ENCODE assay signal across 9 mouse cellular contexts in the genomic region with DNA sequence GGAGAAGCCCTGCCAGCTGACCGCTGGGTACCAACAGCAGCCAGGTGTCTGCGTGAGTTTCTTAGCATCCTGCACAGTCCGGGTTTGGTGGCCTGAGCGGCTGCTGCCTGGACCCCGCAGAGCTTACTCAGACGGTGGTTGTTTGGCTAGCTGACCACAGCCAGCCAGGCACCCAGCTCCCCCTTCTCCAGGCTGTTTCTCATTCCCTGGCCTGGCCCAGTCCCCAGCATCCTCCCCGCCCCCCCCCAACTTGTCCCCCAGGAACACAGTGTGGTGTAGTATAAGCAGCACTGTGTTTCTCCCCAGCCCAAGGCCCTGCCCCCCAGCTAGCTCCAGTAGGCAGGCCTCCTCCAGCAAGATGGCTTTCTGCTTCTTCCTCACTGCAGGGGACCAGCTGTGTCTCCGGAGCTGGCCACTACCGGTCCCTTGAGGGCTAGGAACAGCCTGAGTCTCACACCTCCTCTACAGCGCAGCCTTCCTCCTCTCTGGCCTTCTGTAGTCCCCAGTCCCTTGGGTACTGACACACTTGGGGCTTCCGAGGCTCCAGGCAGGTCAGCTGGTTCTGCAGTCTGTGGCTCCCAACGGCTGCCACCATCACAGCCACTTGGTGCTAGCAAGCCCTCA. TPM values are rescaled to one million over a fixed set of nuclear protein-coding genes. Genes with fewer than 3 reads are reported as not detected.
A peak's percentile ranks its signal among the peaks of the same experiment; 100 is the strongest.
DNase-seq lines count a peak whose midpoint lies in the region; ATAC-seq and TF ChIP-seq lines count a peak whose summit lies in the region.
"Had no signal": no experiment of that assay in that cellular context is flagged by ENCODE, and none has a peak within 500 bp of the region (broad histone marks: within the 10 kb centered on the region; RNA-seq: fewer than 3 reads in every experiment).

No protein-coding gene starts in this region.

- peaks cover 39% of the 10 kb centered on the region for H3K4me1 ChIP-seq in heart, adult 2 months (ENCODE audit: control insufficient read depth, insufficient read depth, low read length)
- H3K4me1 ChIP-seq in midbrain, embryonic 13.5 days (replicated peaks): peaks cover 36% of the 10 kb centered on the region
- peaks cover 6% of the 10 kb centered on the region; the same call in 1 of the 2 replicates for H3K4me1 ChIP-seq in midbrain, embryonic 11.5 days (ENCODE audit: control insufficient read depth, insufficient read depth, low read length)
- H3K4me1 ChIP-seq in heart, embryonic 13.5 days: peaks cover 85% of the 10 kb centered on the region
- H3K4me1 ChIP-seq in neural tube, embryonic 15.5 days: peaks cover 41% of the 10 kb centered on the region

- intact Hi-C loops in heart, adult 2 months (cut with DNase I): loop anchor here (2.0 kb wide), 1 partner anchor 14 kb away; no protein-coding TSS in a partner anchor

- 0 out of 2 replicates have a peak, but pooled peaks have one; percentile 15 for TF ChIP-seq POLR2A in heart, adult 2 months (IDR thresholded peaks at IDR 0.05; ENCODE audit: insufficient read depth, low read depth, low read length)

- WGBS in heart, adult 2 months: 41% methylated on average over 12 of the region's 12 CpGs
- 47% methylated on average over 12 of the region's 12 CpGs for WGBS in midbrain, embryonic 13.5 days
- 49% methylated on average over 12 of the region's 12 CpGs for WGBS in midbrain, embryonic 11.5 days
- 56% methylated on average over 12 of the region's 12 CpGs for WGBS in heart, embryonic 13.5 days
- WGBS in neural tube, embryonic 15.5 days: 53% methylated on average over 12 of the region's 12 CpGs

- peak overlapping the region; percentile 69 for H3K27ac ChIP-seq in heart, adult 2 months
- no peak overlapping the region for H3K27ac ChIP-seq in midbrain, embryonic 13.5 days
- no peak overlapping the region for H3K27ac ChIP-seq in midbrain, embryonic 11.5 days (ENCODE audit: low read depth, low read length)
- 0 out of 2 replicates have a peak overlapping the region, but pooled peaks have one; percentile 2 for H3K27ac ChIP-seq in heart, embryonic 13.5 days (replicated peaks)
- H3K27ac ChIP-seq in neural tube, embryonic 15.5 days (replicated peaks): no peak overlapping the region

- H3K27me3 ChIP-seq in heart, adult 2 months (ENCODE audit: control insufficient read depth, insufficient read depth, low read length): no peaks in the 10 kb centered on the region
- H3K27me3 ChIP-seq in midbrain, embryonic 13.5 days: peaks cover 34% of the 10 kb centered on the region
- H3K27me3 ChIP-seq in midbrain, embryonic 11.5 days (ENCODE audit: control insufficient read depth, insufficient read depth, low read length): peaks cover 9% of the 10 kb centered on the region
- H3K27me3 ChIP-seq in heart, embryonic 13.5 days (replicated peaks): peaks cover 4% of the 10 kb centered on the region; the same call in 1 of the 2 replicates
- peaks cover 13% of the 10 kb centered on the region for H3K27me3 ChIP-seq in neural tube, embryonic 15.5 days (replicated peaks)

- no peak for TF ChIP-seq CTCF in heart, adult 2 months (IDR thresholded peaks at IDR 0.05)

- no peak for TF ChIP-seq EP300 in heart, adult 2 months (IDR thresholded peaks at IDR 0.05; ENCODE audit: insufficient read depth, low read depth, low read length)

- H3K36me3 ChIP-seq in heart, adult 2 months (ENCODE audit: control insufficient read depth, insufficient read depth, low read length): no peaks in the 10 kb centered on the region
- H3K36me3 ChIP-seq in midbrain, embryonic 13.5 days: no peaks in the 10 kb centered on the region
- no peaks in the 10 kb centered on the region for H3K36me3 ChIP-seq in midbrain, embryonic 11.5 days (ENCODE audit: control insufficient read depth, insufficient read depth, low read length)
- no peaks in the 10 kb centered on the region for H3K36me3 ChIP-seq in heart, embryonic 13.5 days
- no peaks in the 10 kb centered on the region for H3K36me3 ChIP-seq in neural tube, embryonic 15.5 days

- ATAC-seq in midbrain, embryonic 13.5 days: 0 out of 2 replicates have a peak, but pooled peaks have one; percentile 18
- ATAC-seq in midbrain, embryonic 11.5 days (ENCODE audit: low FRiP score): no peak
- no peak for ATAC-seq in heart, embryonic 13.5 days (ENCODE audit: extremely low read depth, insufficient number of reproducible peaks, low FRiP score, low TSS enrichment)
- no peak for ATAC-seq in neural tube, embryonic 15.5 days (ENCODE audit: low FRiP score)

- peak; percentile 55 to 62 for DNase-seq in heart, adult 2 months
- DNase-seq in heart, postnatal 4 days: no peak
- no peak for DNase-seq in midbrain, embryonic 11.5 days (ENCODE audit: low spot score, missing footprints)
- no peak for DNase-seq in embryo, embryonic 10 days (ENCODE audit: low spot score)
- no peak for DNase-seq in spleen, postnatal 14 days (ENCODE audit: low spot score in 2 of 2)

- peak overlapping the region; percentile 27 for H3K4me3 ChIP-seq in heart, adult 2 months
- no peak overlapping the region for H3K4me3 ChIP-seq in midbrain, embryonic 13.5 days (replicated peaks)
- no peak overlapping the region for H3K4me3 ChIP-seq in midbrain, embryonic 11.5 days (ENCODE audit: low read depth, low read length)
- H3K4me3 ChIP-seq in heart, embryonic 13.5 days: peak overlapping the region; percentile 67
- no peak overlapping the region for H3K4me3 ChIP-seq in neural tube, embryonic 15.5 days (replicated peaks)

- H3K9me3 ChIP-seq in midbrain, embryonic 13.5 days: no peaks in the 10 kb centered on the region
- no peaks in the 10 kb centered on the region for H3K9me3 ChIP-seq in midbrain, embryonic 11.5 days (ENCODE audit: control insufficient read depth, low read length)
- no peaks in the 10 kb centered on the region for H3K9me3 ChIP-seq in heart, embryonic 13.5 days
- no peaks in the 10 kb centered on the region for H3K9me3 ChIP-seq in neural tube, embryonic 15.5 days (replicated peaks)

- no peak overlapping the region for H3K4me2 ChIP-seq in midbrain, embryonic 13.5 days (replicated peaks)
- no peak overlapping the region for H3K4me2 ChIP-seq in midbrain, embryonic 11.5 days
- peak overlapping the region; percentile 76 for H3K4me2 ChIP-seq in heart, embryonic 13.5 days
- 0 out of 2 replicates have a peak overlapping the region, but pooled peaks have one; percentile 13 for H3K4me2 ChIP-seq in neural tube, embryonic 15.5 days

- H3K9ac ChIP-seq in heart, adult 2 months (ENCODE audit: low read depth, low read length): peak overlapping the region; percentile 18
- peak overlapping the region; percentile 32; the same call in 1 of the 2 replicates for H3K9ac ChIP-seq in midbrain, embryonic 13.5 days (replicated peaks)
- H3K9ac ChIP-seq in midbrain, embryonic 11.5 days (ENCODE audit: low read length): no peak overlapping the region
- H3K9ac ChIP-seq in heart, embryonic 13.5 days: peak overlapping the region; percentile 86
- no peak overlapping the region for H3K9ac ChIP-seq in neural tube, embryonic 15.5 days (replicated peaks)

- H3K79me2 ChIP-seq in heart, adult 2 months (replicated peaks; ENCODE audit: control insufficient read depth, insufficient read depth, low read length): peaks cover 6% of the 10 kb centered on the region

RNA-seq across cellular contexts. Expression of a gene that starts 8.2 kb away (rescaled TPM):
- total RNA-seq in heart, adult 2 months (2021): 10 to 100 TPM; 58.8 to 90.6 TPM
- polyA plus RNA-seq in heart, adult 2 months (2012; rRNA removed): 79.9 and 102 TPM in 2 replicates
- 100 to 1,000 TPM; 191 to 208 TPM for total RNA-seq in heart, postnatal 4 days (2021)
- 6.5 and 8.2 TPM in 2 replicates for polyA plus RNA-seq in midbrain, embryonic 13.5 days (2015; fragmentation: Nextera tagmentation; extraction: Ambion mirVana)
- polyA plus RNA-seq in midbrain, embryonic 11.5 days (2014; fragmentation: Nextera tagmentation; extraction: Ambion mirVana): 13.2 and 17.5 TPM in 2 replicates
- polyA plus RNA-seq in heart, embryonic 13.5 days (2015; fragmentation: Nextera tagmentation; extraction: Ambion mirVana): 39.6 and 43.5 TPM in 2 replicates
- 8.8 and 9.8 TPM in 2 replicates for polyA plus RNA-seq in neural tube, embryonic 15.5 days (2015; fragmentation: Nextera tagmentation; extraction: Ambion mirVana)

RNA-seq across cellular contexts. Expression of a gene that starts 41.8 kb away (rescaled TPM):
- not detected for total RNA-seq in heart, adult 2 months (2021)
- polyA plus RNA-seq in heart, adult 2 months (2012; rRNA removed): not detected in 2 replicates
- total RNA-seq in heart, postnatal 4 days (2021): not detected
- polyA plus RNA-seq in midbrain, embryonic 13.5 days (2015; fragmentation: Nextera tagmentation; extraction: Ambion mirVana): not detected in 2 replicates
- polyA plus RNA-seq in midbrain, embryonic 11.5 days (2014; fragmentation: Nextera tagmentation; extraction: Ambion mirVana): not detected in 2 replicates
- polyA plus RNA-seq in heart, embryonic 13.5 days (2015; fragmentation: Nextera tagmentation; extraction: Ambion mirVana): not detected in 2 replicates
- not detected in 2 replicates for polyA plus RNA-seq in neural tube, embryonic 15.5 days (2015; fragmentation: Nextera tagmentation; extraction: Ambion mirVana)
- total RNA-seq: left cerebral cortex, postnatal 14 days had no signal

RNA-seq across cellular contexts. Expression of a gene that starts 55.0 kb away (rescaled TPM):
- under 1 TPM in 1 of 2 experiments, not detected in 1; 0.23 TPM for total RNA-seq in heart, adult 2 months (2021)
- polyA plus RNA-seq in heart, adult 2 months (2012; rRNA removed): 0.44 and 1.3 TPM in 2 replicates
- under 1 TPM; 0.24 to 0.34 TPM for total RNA-seq in heart, postnatal 4 days (2021)
- polyA plus RNA-seq in midbrain, embryonic 13.5 days (2015; fragmentation: Nextera tagmentation; extraction: Ambion mirVana): 0.05 and 0.21 TPM in 2 replicates
- polyA plus RNA-seq in midbrain, embryonic 11.5 days (2014; fragmentation: Nextera tagmentation; extraction: Ambion mirVana): 0.08 TPM in 1 of 2 replicates, not detected in the other
- polyA plus RNA-seq in heart, embryonic 13.5 days (2015; fragmentation: Nextera tagmentation; extraction: Ambion mirVana): 0.08 TPM in 1 of 2 replicates, not detected in the other
- polyA plus RNA-seq in neural tube, embryonic 15.5 days (2015; fragmentation: Nextera tagmentation; extraction: Ambion mirVana): 2.0 and 2.1 TPM in 2 replicates

Comparison
In these comparisons a context has a peak if more than half of its experiments do, and no peak if none do; other contexts are left out.
1. DNase-seq: peak in heart, adult 2 months (2 of 2); none in heart, postnatal 4 days (single experiment), midbrain, embryonic 11.5 days (single experiment), embryo, embryonic 10 days (single experiment) and spleen, postnatal 14 days (0 of 2).
2. H3K9ac ChIP-seq: peak in heart, adult 2 months (single experiment), midbrain, embryonic 13.5 days (single experiment) and heart, embryonic 13.5 days (single experiment); none in midbrain, embryonic 11.5 days (single experiment) and neural tube, embryonic 15.5 days (single experiment).
3. H3K27ac ChIP-seq: peak in heart, adult 2 months (single experiment) and heart, embryonic 13.5 days (single experiment); none in midbrain, embryonic 13.5 days (single experiment), midbrain, embryonic 11.5 days (single experiment) and neural tube, embryonic 15.5 days (single experiment).
4. H3K4me3 ChIP-seq: peak in heart, adult 2 months (single experiment) and heart, embryonic 13.5 days (single experiment); none in midbrain, embryonic 13.5 days (single experiment), midbrain, embryonic 11.5 days (single experiment) and neural tube, embryonic 15.5 days (single experiment).
5. H3K4me2 ChIP-seq: peak in heart, embryonic 13.5 days (single experiment) and neural tube, embryonic 15.5 days (single experiment); none in midbrain, embryonic 13.5 days (single experiment) and midbrain, embryonic 11.5 days (single experiment).